Mouse (Mus musculus): Measurements from ENCODE around the gene Prg3.

DNA sequence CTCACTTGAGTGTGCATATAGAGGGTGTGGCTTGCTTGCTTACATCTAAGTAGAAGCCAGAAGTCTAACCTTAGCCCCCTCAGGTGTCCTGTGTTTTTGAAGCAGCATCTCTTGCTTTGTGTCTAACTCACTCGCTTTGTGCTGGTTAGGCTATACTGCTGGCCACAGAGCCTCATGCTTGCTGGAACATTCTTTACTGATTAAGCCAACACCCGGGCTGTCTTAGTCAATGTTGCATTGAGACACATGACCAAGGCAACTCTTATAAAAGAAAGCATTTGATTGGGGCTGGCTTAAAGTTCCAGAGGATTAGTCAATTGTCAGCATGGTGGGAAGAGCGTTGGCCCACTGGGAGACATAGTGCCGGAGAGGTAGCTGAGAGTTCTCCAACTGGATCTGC lies 46.2 kb upstream of the Prg3 start:
- no peak for TF ChIP-seq POLR2A (IDR thresholded peaks at IDR 0.05; ENCODE audit: control insufficient read depth, extremely low read depth, insufficient read depth, low read length, poor library complexity)
- no peak for TF ChIP-seq CTCF (IDR thresholded peaks at IDR 0.05; ENCODE audit: borderline replicate concordance, control insufficient read depth, extremely low read depth, insufficient read depth, low read length, poor library complexity)

All from thymus, adult 2 months (tissue).